Mouse (Mus musculus) MEL (cell line): ENCODE data around the gene Zfp287. TPM values are rescaled to one million over a fixed set of nuclear protein-coding genes. Genes with fewer than 3 reads are reported as not detected.
A peak's percentile ranks its signal among the peaks of the same experiment; 100 is the strongest.

ENCODE experiments used
- DNase-seq: peaks from one replicate; pipeline ENCODE4 v3.0.0; 2011; ENCODE audit warnings: low read depth, low spot score
- H3K27ac ChIP-seq: 2 replicates; pipeline ENCODE4 v1.5.1; 2012; ENCODE audit warnings: low read depth, mild to moderate bottlenecking, control low read depth, low read length, moderate library complexity; ENCODE audit not compliant: control insufficient read depth
- H3K27me3 ChIP-seq, 2 experiments: fragments of 150-350 bp in 1 of 2; sonication (generic) in 1 of 2; 2 replicates each; pipeline ENCODE4 v1.6.1; 2012; ENCODE audit warnings: low read length in 2 of 2, mild to moderate bottlenecking in 2 of 2, improper control_type of control experiment in 1 of 2, moderate library complexity in 1 of 2; ENCODE audit not compliant: insufficient read depth in 2 of 2, control insufficient read depth in 1 of 2
- H3K36me3 ChIP-seq, 2 experiments: 2 replicates each; pipeline ENCODE4 v1.6.1; 2012 to 2014; ENCODE audit warnings: low read length in 2 of 2, improper control_type of control experiment in 1 of 2, inconsistent platforms in 1 of 2, mild to moderate bottlenecking in 1 of 2; ENCODE audit not compliant: insufficient read depth in 2 of 2, control insufficient read depth in 1 of 2
- H3K4me1 ChIP-seq, 2 experiments: fragments of 150-350 bp in 1 of 2; sonication (generic) in 1 of 2; 2 replicates each; pipeline ENCODE4 v1.6.1; 2012; ENCODE audit warnings: low read length in 2 of 2, improper control_type of control experiment in 1 of 2, mild to moderate bottlenecking in 1 of 2; ENCODE audit not compliant: insufficient read depth in 2 of 2, control insufficient read depth in 1 of 2
- H3K4me3 ChIP-seq, 2 experiments: fragments of 150-350 bp in 1 of 2; sonication (generic) in 1 of 2; 2 replicates each; pipeline ENCODE4 v1.5.1; 2012; ENCODE audit warnings: low read depth in 2 of 2, low read length in 2 of 2, mild to moderate bottlenecking in 2 of 2, moderate library complexity in 2 of 2, control low read depth in 1 of 2, improper control_type of control experiment in 1 of 2; ENCODE audit not compliant: control insufficient read depth in 1 of 2, insufficient read depth in 1 of 2
- H3K79me2 ChIP-seq: 2 replicates; pipeline ENCODE4 v1.6.1; 2012; ENCODE audit warnings: mild to moderate bottlenecking, low read length, moderate library complexity; ENCODE audit not compliant: control insufficient read depth, poor library complexity, insufficient read depth
- H3K9ac ChIP-seq: 2 replicates; pipeline ENCODE4 v1.6.1; 2012; ENCODE audit warnings: low read depth, mild to moderate bottlenecking, control low read depth, low read length, moderate library complexity; ENCODE audit not compliant: control insufficient read depth, poor library complexity, severe bottlenecking
- H3K9me3 ChIP-seq: fragments of 150-350 bp; sonication (generic); replicated peaks from 2 replicates; pipeline ENCODE4 v1.6.1; 2012; ENCODE audit warnings: mild to moderate bottlenecking, low read length, improper control_type of control experiment, moderate library complexity; ENCODE audit not compliant: insufficient read depth
- BHLHE40 ChIP-seq: IDR thresholded peaks from 2 replicates; pipeline ENCODE4 v1.6.1; 2012; ENCODE audit warnings: low read depth, mild to moderate bottlenecking, inconsistent platforms, low read length, improper control_type of control experiment, borderline replicate concordance
- CTCF ChIP-seq, 3 experiments: IDR thresholded peaks in 2 of 3; conservative IDR thresholded peaks in 1 of 3; 2 replicates each; pipeline ENCODE4 v1.5.1; 2011 to 2012; ENCODE audit warnings: low read length in 3 of 3, low read depth in 2 of 3, mild to moderate bottlenecking in 2 of 3, improper control_type of control experiment in 1 of 3, inconsistent platforms in 1 of 3, mixed read lengths in 1 of 3, moderate library complexity in 1 of 3; ENCODE audit not compliant: control insufficient read depth in 1 of 3, insufficient read depth in 1 of 3, poor library complexity in 1 of 3, severe bottlenecking in 1 of 3
- EP300 ChIP-seq, 2 experiments: IDR thresholded peaks; 2 replicates each; pipeline ENCODE4 v1.6.1; 2011; ENCODE audit warnings: improper control_type of control experiment in 2 of 2, low read length in 2 of 2, low read depth in 1 of 2, mild to moderate bottlenecking in 1 of 2
- ETS1 ChIP-seq: IDR thresholded peaks from 2 replicates; pipeline ENCODE4 v1.6.1; 2012; ENCODE audit warnings: low read depth, mild to moderate bottlenecking, inconsistent platforms, low read length, improper control_type of control experiment, moderate library complexity
- GABPA ChIP-seq: IDR thresholded peaks from 2 replicates; pipeline ENCODE4 v1.6.1; 2012; ENCODE audit warnings: low read depth, mild to moderate bottlenecking, inconsistent platforms, low read length, improper control_type of control experiment, moderate library complexity
- GATA1 ChIP-seq: IDR thresholded peaks from 2 replicates; pipeline ENCODE4 v1.6.1; 2011; ENCODE audit warnings: low read depth, low read length, improper control_type of control experiment
- JUND ChIP-seq: IDR thresholded peaks from 2 replicates; pipeline ENCODE4 v1.6.1; 2011; ENCODE audit warnings: low read depth, mild to moderate bottlenecking, improper control_type of control experiment, low read length
- MAX ChIP-seq: IDR thresholded peaks from 2 replicates; pipeline ENCODE4 v1.6.1; 2011; ENCODE audit warnings: low read length, improper control_type of control experiment
- MAZ ChIP-seq: IDR thresholded peaks from 2 replicates; pipeline ENCODE4 v1.6.1; 2012; ENCODE audit warnings: low read depth, mild to moderate bottlenecking, inconsistent platforms, low read length, improper control_type of control experiment
- MXI1 ChIP-seq: IDR thresholded peaks from 2 replicates; pipeline ENCODE4 v1.6.1; 2011; ENCODE audit warnings: mild to moderate bottlenecking, low read depth, low read length, improper control_type of control experiment
- MYB ChIP-seq: IDR thresholded peaks from 2 replicates; pipeline ENCODE4 v1.6.1; 2011; ENCODE audit warnings: mild to moderate bottlenecking, low read depth, low read length, improper control_type of control experiment
- MYC ChIP-seq: IDR thresholded peaks from 2 replicates; pipeline ENCODE4 v1.6.1; 2011; ENCODE audit warnings: low read depth, mild to moderate bottlenecking, low read length, improper control_type of control experiment, moderate library complexity
- NRF1 ChIP-seq: IDR thresholded peaks from 2 replicates; pipeline ENCODE4 v1.6.1; 2014; ENCODE audit warnings: low read depth, mild to moderate bottlenecking, inconsistent platforms, low read length, improper control_type of control experiment, moderate library complexity; ENCODE audit not compliant: poor library complexity, insufficient read depth, severe bottlenecking
- POLR2A ChIP-seq, 2 experiments: IDR thresholded peaks; 2 replicates each; pipeline ENCODE4 v1.6.1; 2011 to 2012; ENCODE audit warnings: low read length in 2 of 2, mild to moderate bottlenecking in 2 of 2, control low read depth in 1 of 2, improper control_type of control experiment in 1 of 2, low read depth in 1 of 2, moderate library complexity in 1 of 2; ENCODE audit not compliant: control insufficient read depth in 1 of 2, insufficient read depth in 1 of 2, poor library complexity in 1 of 2
- POLR2AphosphoS2 ChIP-seq: IDR thresholded peaks from 2 replicates; pipeline ENCODE4 v1.6.1; 2011; ENCODE audit warnings: low read length, improper control_type of control experiment
- SMC3 ChIP-seq: IDR thresholded peaks from 2 replicates; pipeline ENCODE4 v1.6.1; 2011; ENCODE audit warnings: low read depth, low read length, improper control_type of control experiment
- ZC3H11A ChIP-seq: IDR thresholded peaks from 2 replicates; pipeline ENCODE4 v1.6.1; 2012; ENCODE audit warnings: low read depth, mild to moderate bottlenecking, inconsistent platforms, low read length, improper control_type of control experiment
- ZMIZ1 ChIP-seq: IDR thresholded peaks from 2 replicates; pipeline ENCODE4 v1.6.1; 2012; ENCODE audit warnings: low read depth, mild to moderate bottlenecking, inconsistent platforms, low read length, improper control_type of control experiment, moderate library complexity
- ZNF384 ChIP-seq: IDR thresholded peaks from 2 replicates; pipeline ENCODE4 v1.6.1; 2012; ENCODE audit warnings: low read depth, mild to moderate bottlenecking, inconsistent platforms, low read length, improper control_type of control experiment
- polyA plus RNA-seq, 2 experiments: library from polyadenylated mRNA; stranded (reverse) in 1 of 2; unstranded in 1 of 2; fragments of >175 nt in 1 of 2; fragments of >200 nt in 1 of 2; gene quantifications; 2 replicates each; pipeline versions ENCODE4 v1.2.1 to v1.2.4; 2012; ENCODE audit warnings: low replicate concordance in 2 of 2, low read depth in 1 of 2; ENCODE audit not compliant: insufficient read length in 2 of 2, insufficient read depth in 1 of 2, missing spikeins in 1 of 2
- total RNA-seq: library from RNA; depleted of rRNA; stranded (reverse); fragments of 300-350 nt; gene quantifications from 2 replicates; pipeline ENCODE4 v1.2.3, GENCODE M21; 2012

Zfp287 gene
- total and polyA plus RNA-seq, 3 experiments, result not detected

DNA sequence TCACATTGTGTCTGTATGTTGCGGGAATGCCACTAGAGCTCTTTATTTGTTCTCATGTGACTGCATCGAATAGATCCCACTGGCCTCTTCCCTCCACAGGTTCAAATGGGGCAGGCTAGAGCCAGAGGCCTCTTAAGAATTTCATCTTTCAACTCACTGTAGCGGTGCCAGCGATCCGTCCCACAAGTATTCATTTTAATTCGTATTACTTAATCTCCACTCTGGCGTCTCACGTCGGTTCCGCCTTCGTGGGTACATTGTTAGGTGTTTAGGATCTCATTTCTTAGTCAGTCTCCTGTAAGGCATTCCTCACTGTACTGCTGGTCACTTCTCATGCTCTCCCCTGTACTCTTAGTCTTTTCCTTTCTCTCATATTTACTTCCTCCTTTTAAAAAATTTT, 26.8 kb upstream of the Zfp287 start:
- no peak overlapping the region for H3K27ac ChIP-seq
- no peaks in the 10 kb centered on the region for H3K79me2 ChIP-seq
- no peak for DNase-seq
- no peak overlapping the region for H3K9ac ChIP-seq
- H3K27me3 ChIP-seq, result no peaks in the 10 kb centered on the region
- H3K36me3 ChIP-seq, result no peaks in the 10 kb centered on the region
- no peaks in the 10 kb centered on the region for H3K9me3 ChIP-seq
- TF ChIP-seq GATA1 (no peak), MXI1 (no peak), GABPA (no peak), POLR2A (IDR thresholded peaks at IDR 0.05; ENCODE audit: control insufficient read depth in 1 of 2, insufficient read depth in 1 of 2, low read depth in 1 of 2, low read length in 2 of 2, poor library complexity in 1 of 2) (no peak), ETS1 (no peak)
- no peaks in the 10 kb centered on the region for H3K4me1 ChIP-seq
- no peak overlapping the region for H3K4me3 ChIP-seq

DNA sequence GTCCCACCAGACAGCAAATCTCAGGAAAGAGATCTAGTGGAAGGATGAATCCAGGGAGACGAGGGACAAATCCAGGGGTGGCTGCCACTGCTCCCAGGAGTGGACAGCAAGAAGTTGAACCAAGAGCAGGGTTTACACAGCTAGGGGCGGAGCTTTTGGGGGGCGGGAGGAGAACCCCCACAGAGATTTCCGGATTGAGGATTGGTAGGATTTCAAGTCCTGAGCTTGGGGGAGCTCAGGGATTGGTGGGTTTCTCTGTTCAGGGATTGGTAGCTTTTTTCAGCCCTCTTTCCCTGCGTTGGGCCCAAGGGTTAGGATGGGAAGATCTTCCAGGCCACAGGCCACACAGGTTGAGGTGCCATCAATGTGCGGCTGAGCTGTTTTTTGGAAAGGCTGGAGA, 26.2 kb upstream of the Zfp287 start:
- H3K36me3 ChIP-seq, result no peaks in the 10 kb centered on the region
- no peak overlapping the region for H3K9ac ChIP-seq
- H3K9me3 ChIP-seq, result no peaks in the 10 kb centered on the region
- H3K27me3 ChIP-seq, result no peaks in the 10 kb centered on the region
- no peak for DNase-seq
- no peak overlapping the region for H3K27ac ChIP-seq
- H3K4me1 ChIP-seq, result no peaks in the 10 kb centered on the region
- no peak overlapping the region for H3K4me3 ChIP-seq
- TF ChIP-seq NRF1 (no peak), ZC3H11A (no peak), ZNF384 (no peak), MYC (no peak), MYB (no peak), EP300 (IDR thresholded peaks at IDR 0.05; ENCODE audit: low read depth in 1 of 2, low read length in 2 of 2) (no peak), JUND (no peak), ZMIZ1 (no peak), POLR2AphosphoS2 (no peak), MAX (no peak), CTCF (IDR thresholded peaks at IDR 0.05 in 2 of 3, conservative IDR thresholded peaks at IDR 0.05 in 1 of 3; ENCODE audit: control insufficient read depth in 1 of 3, insufficient read depth in 1 of 3, low read depth in 2 of 3, low read length in 3 of 3, poor library complexity in 1 of 3, severe bottlenecking in 1 of 3) (no peak), SMC3 (no peak)
- no peaks in the 10 kb centered on the region for H3K79me2 ChIP-seq

DNA sequence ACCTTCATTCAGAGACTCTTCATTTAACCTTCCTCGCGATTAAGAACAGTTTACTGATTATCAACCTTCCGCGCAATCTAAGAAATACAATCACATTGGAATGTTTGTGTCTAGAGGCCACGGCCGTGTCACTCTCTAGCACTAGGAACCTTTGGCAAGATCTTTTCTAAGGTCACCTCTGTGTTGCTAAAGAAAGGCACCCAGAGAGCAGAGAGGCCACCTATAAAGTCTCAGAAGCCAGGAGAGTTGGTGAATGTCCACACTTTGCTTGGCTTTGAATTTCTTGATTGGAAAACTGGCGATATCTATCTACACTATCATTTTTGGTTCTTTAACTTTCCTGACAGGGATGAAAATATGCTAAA, 25.4 kb upstream of the Zfp287 start:
- Histone ChIP-seq H3K9me3 (no peaks in the 10 kb centered on the region), H3K4me3 (no peak overlapping the region), H3K9ac (no peak overlapping the region), H3K27ac (no peak overlapping the region), H3K36me3 (no peaks in the 10 kb centered on the region), H3K4me1 (no peaks in the 10 kb centered on the region), H3K79me2 (no peaks in the 10 kb centered on the region), H3K27me3 (no peaks in the 10 kb centered on the region; a peak in 1 of 4 replicates)
- 0 out of 2 replicates have a peak, but pooled peaks have one; percentile 14 for TF ChIP-seq BHLHE40
- no peak for TF ChIP-seq GABPA
- no peak for TF ChIP-seq MAZ
- TF ChIP-seq MXI1, result no peak
- TF ChIP-seq ZNF384, result no peak
- no peak for DNase-seq
